Mouse (Mus musculus): ENCODE results near the gene Afap1.

- no peak for TF ChIP-seq SRF (IDR thresholded peaks at IDR 0.05; ENCODE audit: control insufficient read depth, insufficient read length, low read depth)
- TF ChIP-seq MYOG (IDR thresholded peaks at IDR 0.05; ENCODE audit: control insufficient read depth in 1 of 3, insufficient read depth in 1 of 3, insufficient read length in 2 of 3, low read depth in 2 of 3), result no peak
- no peak for TF ChIP-seq POLR2A (IDR thresholded peaks at IDR 0.05; ENCODE audit: insufficient read length, low read depth)
- TF ChIP-seq MAX (IDR thresholded peaks at IDR 0.05; ENCODE audit: low read depth), result no peak
- no peak for TF ChIP-seq TCF12 (IDR thresholded peaks at IDR 0.05; ENCODE audit: insufficient read depth, poor library complexity, severe bottlenecking)
- no peak for TF ChIP-seq USF1 (IDR thresholded peaks at IDR 0.05; ENCODE audit: low read depth)
- no peak for TF ChIP-seq E2F4 (IDR thresholded peaks at IDR 0.05; ENCODE audit: insufficient read depth)
- no peak for TF ChIP-seq CEBPB (IDR thresholded peaks at IDR 0.05; ENCODE audit: insufficient read depth, poor library complexity, severe bottlenecking)
Measured at GRCm38 (mm10) chr5:35935939-35936338, 42.8 kb downstream of the Afap1 start.
